Mouse (Mus musculus) limb, embryonic 14.5 days (tissue): ENCODE data around the gene Tbc1d4. TPM values are rescaled to one million over a fixed set of nuclear protein-coding genes. Genes with fewer than 3 reads are reported as not detected.

Source experiments
- ATAC-seq: fragments of 200-750 bp; cut with Nextera tagmentation; 2 replicates; pipeline ENCODE4 v1.8.0; 2017; ENCODE audit warnings: low read depth, moderate number of reproducible peaks, moderate TSS enrichment; ENCODE audit not compliant: low FRiP score
- DNase-seq: peaks from one replicate; pipeline ENCODE4 v3.0.0-alpha.2; 2015; ENCODE audit warnings: low spot score
- H3K27ac ChIP-seq: fragments of 300-500 bp; sonication (generic); replicated peaks from 2 replicates; pipeline ENCODE4 v1.5.1; 2014; ENCODE audit warnings: low read depth, mild to moderate bottlenecking, low read length, moderate library complexity, mixed read lengths
- H3K27me3 ChIP-seq: fragments of 300-500 bp; sonication (generic); 2 replicates; pipeline ENCODE4 v1.6.1; 2014; ENCODE audit warnings: low read length, mixed read lengths; ENCODE audit not compliant: control insufficient read depth, insufficient read depth
- H3K36me3 ChIP-seq: fragments of 300-500 bp; sonication (generic); 2 replicates; pipeline ENCODE4 v1.6.1; 2014; ENCODE audit warnings: mild to moderate bottlenecking, low read length, moderate library complexity, mixed read lengths; ENCODE audit not compliant: control insufficient read depth, insufficient read depth
- H3K4me1 ChIP-seq: fragments of 300-500 bp; sonication (generic); 2 replicates; pipeline ENCODE4 v1.6.1; 2014; ENCODE audit warnings: antibody characterized with exemption, low read length, mixed read lengths; ENCODE audit not compliant: control insufficient read depth, insufficient read depth
- H3K4me2 ChIP-seq: fragments of 300-500 bp; sonication (generic); replicated peaks from 2 replicates; pipeline ENCODE4 v1.6.1; 2014; ENCODE audit warnings: low read depth, mild to moderate bottlenecking, low read length, moderate library complexity; ENCODE audit not compliant: severe bottlenecking
- H3K4me3 ChIP-seq: fragments of 300-500 bp; sonication (generic); replicated peaks from 2 replicates; pipeline ENCODE4 v1.5.1; 2014; ENCODE audit warnings: low read length
- H3K9ac ChIP-seq: fragments of 300-500 bp; sonication (generic); 2 replicates; pipeline ENCODE4 v1.6.1; 2014; ENCODE audit warnings: mild to moderate bottlenecking, low read depth, low read length, moderate library complexity; ENCODE audit not compliant: severe bottlenecking
- H3K9me3 ChIP-seq: fragments of 300-500 bp; sonication (generic); 2 replicates; pipeline ENCODE4 v1.6.1; 2016; ENCODE audit warnings: low read length; ENCODE audit not compliant: control insufficient read depth
- POLR2A ChIP-seq: fragments of 200-500 bp; IDR thresholded peaks from 2 replicates; pipeline ENCODE4 v1.8.0; 2012; ENCODE audit warnings: inconsistent platforms, mild to moderate bottlenecking, moderate library complexity, borderline replicate concordance; ENCODE audit not compliant: insufficient read depth, insufficient read length; ENCODE audit errors: extremely low read depth
- WGBS: fragments of 180-500 bp; shearing (Covaris S2); extraction: QIAGEN DNeasy Blood & Tissue Kit; methylation state at CpG from one replicate; pipeline ENCODE4 v1.1.7; 2014; 5-methylcytosine and 5-hydroxymethylcytosine counted together
- polyA plus RNA-seq, 2 experiments: library from polyadenylated mRNA; depleted of rRNA in 1 of 2; stranded (reverse) in 1 of 2; unstranded in 1 of 2; fragments of >200 nt; fragmentation: Nextera tagmentation in 1 of 2; extraction: Ambion mirVana in 1 of 2; gene quantifications; 2 replicates each; pipeline versions ENCODE4 v1.2.1 to v1.2.3; 2012 to 2014

Gene Tbc1d4
- polyA plus RNA-seq, 2 experiments: 11.9 to 12.6 TPM

GRCm38 (mm10) chr14:101630548-101630947, 21.6 kb upstream of the Tbc1d4 start:
- H3K27ac ChIP-seq: no peak overlapping the region
- WGBS: 79% methylated on average over 2 of the region's 2 CpGs
- no peaks in the 10 kb centered on the region for H3K9me3 ChIP-seq
- ATAC-seq (no peak), DNase-seq (no peak)
- H3K4me3 ChIP-seq: no peak overlapping the region
- peaks cover 22% of the 10 kb centered on the region for H3K36me3 ChIP-seq
- no peak for TF ChIP-seq POLR2A
- no peak overlapping the region for H3K9ac ChIP-seq
- H3K27me3 ChIP-seq: no peaks in the 10 kb centered on the region
- no peak overlapping the region for H3K4me2 ChIP-seq
- H3K4me1 ChIP-seq: no peaks in the 10 kb centered on the region

GRCm38 (mm10) chr14:101617680-101618079, 8.7 kb upstream of the Tbc1d4 start:
- DNase-seq: no peak
- Histone ChIP-seq H3K9ac (no peak overlapping the region), H3K4me2 (no peak overlapping the region), H3K27me3 (no peaks in the 10 kb centered on the region), H3K27ac (no peak overlapping the region), H3K4me1 (no peaks in the 10 kb centered on the region), H3K9me3 (no peaks in the 10 kb centered on the region), H3K36me3 (no peaks in the 10 kb centered on the region), H3K4me3 (no peak overlapping the region)
- WGBS: 89% methylated on average over 5 of the region's 5 CpGs
- no peak for ATAC-seq
- no peak for TF ChIP-seq POLR2A

- Histone ChIP-seq H3K4me2 (no peak overlapping the region), H3K27ac (no peak overlapping the region), H3K9ac (no peak overlapping the region), H3K27me3 (no peaks in the 10 kb centered on the region), H3K9me3 (no peaks in the 10 kb centered on the region), H3K36me3 (no peaks in the 10 kb centered on the region), H3K4me3 (no peak overlapping the region), H3K4me1 (no peaks in the 10 kb centered on the region)
- ATAC-seq (no peak), DNase-seq (no peak)
- no peak for TF ChIP-seq POLR2A
- WGBS: 71% methylated on average over 9 of the region's 9 CpGs
Observed at GRCm38 (mm10) chr14:101616178-101616577, 7.2 kb upstream of the Tbc1d4 start.

GRCm38 (mm10) chr14:101613206-101613605, 4.2 kb upstream of the Tbc1d4 start:
- no peaks in the 10 kb centered on the region for H3K4me1 ChIP-seq
- H3K4me2 ChIP-seq: no peak overlapping the region
- no peaks in the 10 kb centered on the region for H3K27me3 ChIP-seq
- no peak overlapping the region for H3K4me3 ChIP-seq
- H3K27ac ChIP-seq: no peak overlapping the region
- ATAC-seq (no peak), DNase-seq (no peak)
- H3K36me3 ChIP-seq: no peaks in the 10 kb centered on the region
- H3K9ac ChIP-seq: no peak overlapping the region
- H3K9me3 ChIP-seq: no peaks in the 10 kb centered on the region
- TF ChIP-seq POLR2A: no peak
- WGBS: 56% methylated on average over 1 of the region's 1 CpGs

- no peak for TF ChIP-seq POLR2A
- ATAC-seq: no peak
- 79% methylated on average over 10 of the region's 10 CpGs for WGBS
Observed at GRCm38 (mm10) chr14:101610701-101611100, 1.7 kb upstream of the Tbc1d4 start.

More at GRCm38 (mm10) chr14:101610701-101611100, 1.7 kb upstream of the Tbc1d4 start:
- Histone ChIP-seq H3K9me3 (no peaks in the 10 kb centered on the region), H3K9ac (no peak overlapping the region), H3K4me2 (no peak overlapping the region), H3K4me3 (no peak overlapping the region), H3K27ac (no peak overlapping the region), H3K4me1 (peaks cover 5% of the 10 kb centered on the region; the same call in 1 of the 2 replicates), H3K36me3 (no peaks in the 10 kb centered on the region), H3K27me3 (no peaks in the 10 kb centered on the region)
- no peak for DNase-seq
